In genomic region chr11:84882346-84882745, GRCm38 (mm10) we compare ENCODE assay signal across 15 mouse cellular contexts.
"Had no signal": no experiment of that assay in that cellular context is flagged by ENCODE, and none has a peak within 500 bp of the region (broad histone marks: within the 10 kb centered on the region; RNA-seq: fewer than 3 reads in every experiment).

No protein-coding gene starts in this region.

- H3K4me3 ChIP-seq: limb, embryonic 13.5 days; lung, embryonic 15.5 days; megakaryocyte, embryonic 14.5 days; midbrain, embryonic 13.5 days had no signal

- H3K27me3 ChIP-seq: limb, embryonic 13.5 days; lung, embryonic 15.5 days; megakaryocyte, embryonic 14.5 days; midbrain, embryonic 13.5 days had no signal

- H3K9me3 ChIP-seq: limb, embryonic 13.5 days; lung, embryonic 15.5 days; megakaryocyte, embryonic 14.5 days; midbrain, embryonic 13.5 days had no signal

- H3K27ac ChIP-seq: limb, embryonic 13.5 days; liver, embryonic 14.5 days; lung, embryonic 15.5 days; midbrain, embryonic 13.5 days had no signal

- DNase-seq: kidney, adult 18-20 months; kidney, adult 9 months; kidney, postnatal 14 days; kidney, postnatal 4 days; left cerebral cortex, postnatal 4 days; lung, adult 18-20 months; lung, postnatal 10 days; lung, postnatal 36 days; thymus, postnatal 25 days had no signal

- H3K9ac ChIP-seq: limb, embryonic 13.5 days; liver, embryonic 14.5 days; lung, embryonic 15.5 days; midbrain, embryonic 13.5 days had no signal

- H3K4me2 ChIP-seq: lung, embryonic 15.5 days had no signal

- ATAC-seq: intestine, embryonic 16.5 days; midbrain, embryonic 13.5 days had no signal
